Mouse (Mus musculus): ENCODE measurements at regions not wholly inside any gene's neighbourhood (a gene's known extent, or its start where the extent isn't known, plus 50 kb on each side); places are given as distances from the start of the nearest gene placed in this dataset.
A peak's percentile ranks its signal among the peaks of the same experiment; 100 is the strongest.

- DNase-seq (ENCODE audit: low read depth, low spot score): no peak
Observed at GRCm38 (mm10) chr10:109486917-109487604, 476.3 kb upstream of the Syt1 start.

DNA sequence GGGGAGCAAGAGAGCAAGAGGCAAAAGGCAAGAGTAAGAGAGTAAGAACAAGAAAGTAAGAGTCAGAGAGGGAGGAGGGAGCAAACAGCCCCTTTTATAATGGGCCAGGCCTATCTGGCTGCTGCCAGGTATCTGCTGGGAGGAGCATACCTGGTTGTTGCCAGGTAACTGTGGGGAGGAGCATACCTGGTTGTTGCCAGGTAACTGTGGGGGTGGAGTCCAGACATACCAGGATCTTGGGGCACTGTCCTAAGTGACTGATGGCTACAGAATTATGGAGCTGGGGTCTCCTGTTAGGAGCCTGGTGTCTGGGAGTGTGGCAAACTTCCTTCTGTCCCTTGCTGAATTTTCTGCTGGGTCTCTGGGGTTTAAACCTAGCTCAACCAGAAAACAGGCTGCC, 469.8 kb upstream of the Syt1 start:
- DNase-seq (ENCODE audit: low read depth, low spot score): no peak

DNA sequence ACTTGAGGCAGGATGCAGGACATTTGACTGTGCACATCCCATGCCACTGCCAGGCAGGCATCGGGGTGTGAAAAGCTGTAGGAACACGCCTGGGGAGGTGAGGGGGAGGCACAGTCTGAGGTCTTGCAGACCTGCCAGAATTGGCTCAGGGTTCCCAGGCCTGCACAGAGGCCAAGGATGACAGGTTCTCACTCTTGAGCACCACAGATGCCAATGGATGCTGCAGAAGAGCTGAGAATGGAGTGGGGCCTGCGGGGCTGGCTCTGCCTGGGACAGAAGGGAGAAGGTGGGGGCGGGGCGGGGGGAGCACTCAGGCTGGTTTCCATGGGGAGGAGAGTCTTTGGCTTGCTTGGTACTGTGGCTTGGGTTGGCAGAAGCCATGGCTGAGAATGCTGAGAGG, 469.2 kb upstream of the Syt1 start:
- DNase-seq (ENCODE audit: low read depth, low spot score): no peak

GRCm38 (mm10) chr10:109466516-109466915, 455.7 kb upstream of the Syt1 start:
- DNase-seq (ENCODE audit: low read depth, low spot score): no peak

GRCm38 (mm10) chr10:109431112-109431511, 420.3 kb upstream of the Syt1 start:
- DNase-seq (ENCODE audit: low read depth, low spot score): peak; percentile 20

- no peak for DNase-seq (ENCODE audit: low read depth, low spot score)
Observed at GRCm38 (mm10) chr10:109427878-109428277, 417.1 kb upstream of the Syt1 start.

- DNase-seq (ENCODE audit: low read depth, low spot score): no peak
Observed at GRCm38 (mm10) chr10:109407011-109407410, 396.2 kb upstream of the Syt1 start.

- no peak for DNase-seq (ENCODE audit: low read depth, low spot score)
Observed at GRCm38 (mm10) chr10:109405116-109405685, 394.4 kb upstream of the Syt1 start.

DNA sequence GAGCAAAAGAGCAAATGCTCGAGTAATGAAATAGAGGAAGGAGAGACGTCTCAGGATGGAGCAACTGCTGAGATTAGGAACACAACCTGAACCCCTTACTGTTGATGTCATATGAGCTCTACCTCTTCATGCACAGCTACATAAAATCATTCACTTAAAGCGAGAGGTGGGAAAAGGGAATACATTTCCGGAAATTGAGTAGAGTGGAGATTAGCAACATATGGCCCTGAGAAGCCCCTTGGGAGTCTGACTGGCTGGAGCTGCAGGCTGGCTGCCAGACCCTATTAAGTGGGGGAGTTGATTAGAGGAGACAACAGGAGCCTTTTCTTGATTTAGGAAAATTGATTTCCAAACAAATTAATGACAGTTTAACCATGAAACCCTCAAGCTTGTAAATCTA, 373.0 kb upstream of the Syt1 start:
- no peak for DNase-seq (ENCODE audit: low read depth, low spot score)

DNA sequence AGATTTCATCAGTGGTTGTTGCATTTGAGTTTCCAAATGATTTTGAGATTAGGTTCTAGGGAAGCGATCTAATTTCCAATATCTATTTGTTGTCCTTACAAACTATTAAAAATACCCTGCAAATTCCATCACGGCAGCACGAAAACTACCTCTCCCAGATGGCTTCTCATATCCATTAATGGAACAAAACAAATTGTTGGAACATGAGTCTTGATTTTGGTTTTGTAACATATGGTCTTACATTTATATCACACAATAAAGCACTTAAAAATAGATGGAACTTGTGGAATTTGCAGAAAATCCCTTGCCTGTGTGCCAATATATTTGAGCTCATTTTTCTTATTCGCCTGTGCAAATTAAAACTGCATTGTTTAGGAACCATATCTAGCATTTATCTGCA, 368.1 kb upstream of the Syt1 start:
- DNase-seq (ENCODE audit: low read depth, low spot score): no peak

- DNase-seq (ENCODE audit: low read depth, low spot score): no peak
Observed at GRCm38 (mm10) chr10:109360161-109360560, 349.4 kb upstream of the Syt1 start.

DNA sequence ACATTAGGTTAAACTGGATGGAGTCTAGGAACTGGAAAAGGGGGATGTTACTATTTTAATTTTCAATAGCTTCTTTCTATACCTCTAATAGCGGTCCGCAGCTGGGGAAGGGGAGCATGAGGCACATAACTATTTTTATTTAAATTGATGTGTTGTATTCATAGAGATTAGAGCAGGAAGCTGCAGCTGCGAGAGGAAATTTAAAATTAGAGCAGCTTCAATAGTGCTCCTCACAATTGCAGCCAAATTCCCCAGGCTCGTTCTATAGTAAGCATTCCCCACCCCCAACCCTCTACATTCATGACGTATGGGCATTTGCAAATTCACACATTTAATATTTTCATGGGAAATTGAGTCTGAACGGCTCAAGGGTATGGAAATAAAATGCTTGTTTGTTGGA, 348.0 kb upstream of the Syt1 start:
- DNase-seq (ENCODE audit: low read depth, low spot score): peak; percentile 16

DNA sequence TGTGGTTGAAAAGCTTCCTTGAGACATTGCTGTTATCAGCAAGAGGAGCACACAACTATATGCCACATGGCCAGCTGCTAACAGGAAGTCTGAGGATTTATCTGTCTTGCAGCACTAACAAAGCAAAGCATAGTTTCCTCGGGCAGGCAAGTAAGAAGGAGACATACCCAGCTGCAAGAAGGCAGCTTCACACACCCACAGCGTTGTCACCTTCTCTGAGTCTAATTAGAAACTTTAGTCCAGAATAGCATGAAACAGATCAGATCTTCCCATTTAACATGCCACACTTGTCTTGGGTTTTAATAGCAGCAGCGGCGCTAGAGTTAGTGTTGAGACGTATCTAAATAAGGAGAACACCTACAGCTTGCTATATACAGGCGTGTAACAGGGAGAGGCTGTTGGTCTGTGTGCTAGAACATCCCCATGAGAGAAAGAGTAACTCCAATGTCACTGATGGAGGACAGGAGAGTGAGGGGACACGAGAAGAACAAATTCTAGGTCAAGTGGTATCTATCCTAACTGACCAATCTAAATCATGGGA, 322.1 kb upstream of the Syt1 start:
- DNase-seq (ENCODE audit: low read depth, low spot score): no peak

GRCm38 (mm10) chr10:109309286-109309685, 298.5 kb upstream of the Syt1 start:
- no peak for DNase-seq (ENCODE audit: low read depth, low spot score)

- DNase-seq (ENCODE audit: low read depth, low spot score): no peak
Observed at GRCm38 (mm10) chr10:109300199-109300598, 289.4 kb upstream of the Syt1 start.

GRCm38 (mm10) chr10:109299785-109300184, 289.0 kb upstream of the Syt1 start:
- DNase-seq (ENCODE audit: low read depth, low spot score): no peak

- DNase-seq (ENCODE audit: low read depth, low spot score): peak; percentile 47
Observed at GRCm38 (mm10) chr10:109283348-109283747, 272.6 kb upstream of the Syt1 start.

DNA sequence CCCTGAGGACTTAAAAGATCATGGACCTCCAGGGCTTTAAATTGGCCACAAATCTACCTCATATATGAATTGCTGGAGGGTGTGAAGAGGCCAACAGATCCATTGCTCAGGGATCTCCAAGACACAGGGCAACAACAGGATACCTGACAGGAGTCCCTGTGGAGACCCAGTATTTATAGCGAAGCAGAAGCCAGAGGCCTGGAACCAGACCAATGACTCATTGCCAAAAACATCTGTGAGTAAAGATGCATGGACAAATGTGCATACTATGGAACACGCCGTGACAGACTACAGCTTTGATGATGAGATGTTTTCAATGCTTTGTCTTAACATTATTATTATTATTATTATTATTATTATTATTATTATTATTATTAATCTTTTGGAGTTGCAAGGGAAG, 239.0 kb upstream of the Syt1 start:
- DNase-seq (ENCODE audit: low read depth, low spot score): no peak

DNA sequence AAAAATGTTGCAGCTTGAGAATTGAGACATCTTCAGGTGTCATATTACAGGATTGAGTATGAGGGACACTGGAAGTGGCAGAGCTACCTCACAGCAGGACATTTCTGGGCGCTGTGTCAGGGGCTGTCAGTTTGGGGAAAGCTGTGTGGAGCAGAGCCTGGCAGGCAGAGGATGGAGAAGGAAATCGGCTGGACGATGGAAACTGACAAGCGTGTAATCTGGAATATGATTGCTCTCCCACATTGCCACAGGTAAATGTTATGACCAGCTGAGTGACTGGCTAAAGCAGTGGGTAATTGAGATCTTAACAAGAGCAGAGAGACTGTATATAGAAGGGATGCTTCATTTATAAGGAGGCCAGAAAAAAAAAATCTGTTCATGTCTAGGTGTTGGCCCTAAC, 235.5 kb upstream of the Syt1 start:
- DNase-seq (ENCODE audit: low read depth, low spot score): no peak

GRCm38 (mm10) chr10:109237026-109237425, 226.2 kb upstream of the Syt1 start:
- no peak for DNase-seq (ENCODE audit: low read depth, low spot score)

GRCm38 (mm10) chr10:109226989-109227388, 216.2 kb upstream of the Syt1 start:
- DNase-seq (ENCODE audit: low read depth, low spot score): no peak

- DNase-seq (ENCODE audit: low read depth, low spot score): peak; percentile 51
Observed at GRCm38 (mm10) chr10:109188761-109189503, 178.2 kb upstream of the Syt1 start.

DNA sequence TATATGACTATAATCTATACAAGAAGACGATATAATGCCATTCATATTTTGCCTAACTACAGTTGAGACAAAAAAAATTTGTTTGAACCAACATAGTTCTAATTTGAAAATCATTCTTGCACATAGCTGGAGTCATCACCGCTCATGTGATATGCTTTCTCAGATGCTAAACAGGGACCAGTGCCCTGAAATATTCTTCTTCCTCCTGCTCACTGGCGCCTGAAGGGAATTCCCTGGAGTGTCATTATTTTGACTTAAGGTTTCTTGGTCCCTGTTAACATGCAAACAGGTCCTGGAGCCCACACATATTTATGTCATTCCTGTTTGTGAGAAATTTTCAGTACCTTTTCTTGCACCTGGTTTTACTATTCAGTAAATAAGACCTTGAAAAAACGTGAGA, 177.5 kb upstream of the Syt1 start:
- DNase-seq (ENCODE audit: low read depth, low spot score): peak; percentile 14
